Mouse (Mus musculus): ENCODE results near the gene Tdrd3.
A peak's percentile ranks its signal among the peaks of the same experiment; 100 is the strongest.

The Tdrd3 gene

GRCm38 (mm10) chr14:87455630-87456175, 39.3 kb downstream of the Tdrd3 start:
- DNase-seq: no peak

DNA sequence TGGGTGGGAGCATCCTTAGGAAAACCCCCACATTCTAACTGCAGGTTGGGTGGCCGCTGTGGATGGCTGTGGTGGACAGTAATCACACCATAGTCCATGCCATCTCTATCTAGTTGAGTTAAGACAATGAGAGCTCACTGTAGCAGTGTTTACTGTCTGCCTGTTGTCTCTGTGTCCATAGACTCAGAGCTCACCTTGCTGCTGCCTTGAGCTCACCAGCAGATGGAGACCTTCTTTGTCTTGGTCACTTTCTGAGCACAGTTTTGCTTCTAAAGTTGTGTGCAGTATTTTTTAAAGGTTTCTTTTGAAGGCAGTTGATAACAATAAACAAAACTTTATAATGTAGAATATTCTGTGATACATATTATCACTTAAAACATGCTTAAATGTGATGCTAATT, 43.3 kb downstream of the Tdrd3 start:
- no peak for DNase-seq

DNA sequence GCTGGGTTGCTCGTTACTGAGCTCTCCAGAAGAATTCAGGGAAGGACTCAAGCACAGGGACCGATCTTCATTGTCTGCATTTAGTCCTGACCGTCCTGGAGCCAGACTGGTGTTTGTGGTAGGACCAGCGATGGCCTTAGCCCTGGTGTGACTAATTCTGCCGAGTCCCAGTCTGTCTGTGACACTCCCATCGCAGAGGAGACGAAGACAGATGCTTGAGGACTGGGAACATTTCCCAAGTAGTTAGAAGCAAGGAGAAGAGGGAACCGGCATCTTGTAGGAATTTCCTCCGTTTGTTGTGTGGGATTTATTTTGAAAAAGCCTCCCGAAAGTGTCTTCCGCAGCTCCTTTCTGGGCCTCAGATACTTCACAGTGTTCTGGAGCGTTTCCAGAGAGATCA, 45.1 kb downstream of the Tdrd3 start:
- no peak for DNase-seq

GRCm38 (mm10) chr14:87463963-87464654, 47.7 kb downstream of the Tdrd3 start:
- DNase-seq: peak; percentile 70

- DNase-seq: no peak
These were observed 48.2 kb downstream of the Tdrd3 start for GRCm38 (mm10) chr14:87464655-87465054.

DNA sequence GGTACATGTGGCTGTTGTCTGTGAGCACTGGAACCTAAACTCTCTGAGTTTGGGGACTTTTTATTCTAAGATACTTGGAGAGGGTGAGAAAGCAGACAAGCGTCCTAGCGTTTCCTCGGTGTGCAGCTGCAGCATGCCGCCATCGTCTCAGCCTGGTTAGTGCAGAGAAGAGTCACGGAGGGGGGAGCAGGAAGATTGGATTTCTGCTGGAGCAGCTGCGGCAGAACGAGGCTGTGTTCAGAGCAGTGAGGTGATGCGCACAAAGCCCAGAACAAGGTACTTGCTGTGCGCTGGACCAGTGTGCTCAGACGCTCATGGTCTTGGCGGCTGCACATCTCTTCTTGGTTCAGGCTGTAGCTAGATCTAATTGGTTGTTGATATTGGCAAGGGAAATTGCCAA, 51.1 kb downstream of the Tdrd3 start:
- DNase-seq: no peak

DNA sequence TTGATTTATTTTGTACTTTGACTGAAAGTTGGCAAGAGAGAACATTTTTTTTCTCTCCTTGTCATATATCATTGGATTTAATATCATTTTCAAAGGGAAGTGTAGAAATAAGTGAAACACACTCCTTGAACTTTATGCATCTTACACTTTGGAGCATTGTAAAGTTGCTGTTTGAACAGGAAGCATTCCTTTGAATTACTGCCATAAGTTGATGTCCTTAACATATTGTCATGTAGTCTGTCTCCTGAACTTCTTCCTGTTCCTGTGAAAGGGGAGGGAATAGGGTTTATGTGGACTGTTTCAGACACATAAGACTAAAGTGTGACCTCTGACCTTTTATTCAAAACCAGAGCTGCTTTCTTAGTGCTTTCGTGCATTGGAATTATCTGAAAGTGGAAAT, 55.1 kb downstream of the Tdrd3 start:
- DNase-seq: no peak

- no peak for DNase-seq
These were observed 56.3 kb downstream of the Tdrd3 start for GRCm38 (mm10) chr14:87472782-87473181.

DNA sequence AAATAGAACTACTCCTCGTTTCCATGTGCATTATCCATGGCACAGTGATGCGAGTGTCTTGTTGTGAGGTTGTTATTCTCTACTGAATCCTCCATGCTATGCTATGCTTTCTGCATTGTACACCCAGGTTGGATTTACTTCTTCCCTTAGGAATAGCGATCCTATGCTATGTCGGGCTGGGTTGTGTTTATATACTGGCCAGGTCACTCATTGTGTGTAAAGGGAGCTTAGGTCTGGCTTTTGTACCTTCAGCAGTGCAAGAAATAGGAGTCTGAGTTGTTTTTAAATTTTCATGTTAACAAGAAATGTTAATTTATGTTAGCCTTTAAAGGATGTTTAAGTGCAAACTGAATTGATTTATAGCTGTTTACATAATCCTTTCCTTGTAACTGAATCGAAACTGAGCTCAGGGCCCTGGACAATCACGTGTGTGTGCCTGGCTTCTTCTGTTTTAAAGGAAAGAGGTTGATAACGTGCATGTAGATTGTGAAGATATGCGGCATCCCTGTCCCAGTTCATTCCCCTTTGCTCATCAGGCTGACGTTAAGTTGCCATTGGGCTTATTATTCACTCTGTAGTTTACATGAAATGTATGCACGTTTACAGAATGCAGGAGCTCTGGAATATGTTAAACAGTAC, 59.4 kb downstream of the Tdrd3 start:
- no peak for DNase-seq

GRCm38 (mm10) chr14:87478339-87478951, 62.0 kb downstream of the Tdrd3 start:
- no peak for DNase-seq

DNA sequence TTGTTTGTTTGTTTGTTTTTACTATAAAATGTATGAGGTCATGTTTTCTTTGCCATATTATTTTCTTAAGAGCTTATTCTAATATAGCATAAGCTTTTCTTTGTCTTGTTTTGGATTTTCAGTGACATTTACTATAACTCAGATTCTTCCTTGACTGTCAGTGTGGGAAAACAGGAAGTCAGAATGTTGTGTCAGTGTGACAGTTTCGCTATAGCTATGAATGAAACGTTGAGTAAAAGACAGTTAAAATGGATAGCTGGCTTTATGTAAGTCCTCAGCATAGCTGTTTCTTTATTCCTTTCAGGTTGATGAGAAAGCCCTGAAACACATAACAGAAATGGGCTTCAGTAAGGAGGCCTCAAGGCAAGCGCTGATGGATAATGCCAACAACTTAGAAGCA, 69.4 kb downstream of the Tdrd3 start:
- no peak for DNase-seq

DNA sequence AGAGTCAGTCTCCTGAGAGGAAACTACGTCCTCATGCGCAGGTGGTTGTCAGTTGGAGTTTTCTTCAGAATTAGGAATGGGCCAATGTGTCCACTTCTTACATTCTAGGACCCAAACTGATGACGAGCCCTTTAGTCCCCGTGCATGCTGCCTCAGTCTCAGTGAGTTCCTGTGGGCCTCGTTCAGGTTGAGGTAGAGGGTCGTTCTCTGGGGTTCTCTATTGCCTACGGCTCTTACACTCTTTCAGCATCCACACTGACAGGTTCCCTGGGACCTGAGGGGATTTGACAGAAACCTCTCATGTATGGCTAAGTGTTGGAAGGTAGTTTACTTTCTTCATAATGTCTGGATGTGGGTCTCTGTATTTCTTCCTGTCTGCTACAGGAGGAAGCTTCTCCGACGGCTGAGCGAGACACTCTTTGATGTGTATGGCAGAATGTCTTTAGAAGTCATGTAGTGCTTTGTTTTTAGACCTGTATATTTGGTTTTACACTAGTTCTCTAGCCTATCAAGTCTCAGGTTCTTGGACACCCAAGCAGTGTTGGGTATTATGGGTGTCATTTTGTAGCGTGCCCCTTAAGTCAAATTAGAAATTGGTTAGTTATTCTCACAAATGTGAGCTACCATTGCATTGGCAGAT, 81.6 kb downstream of the Tdrd3 start:
- DNase-seq: no peak

- no peak for DNase-seq
These were observed 89.5 kb downstream of the Tdrd3 start for GRCm38 (mm10) chr14:87505924-87506323.

GRCm38 (mm10) chr14:87515281-87515680, 98.8 kb downstream of the Tdrd3 start:
- DNase-seq: no peak

DNA sequence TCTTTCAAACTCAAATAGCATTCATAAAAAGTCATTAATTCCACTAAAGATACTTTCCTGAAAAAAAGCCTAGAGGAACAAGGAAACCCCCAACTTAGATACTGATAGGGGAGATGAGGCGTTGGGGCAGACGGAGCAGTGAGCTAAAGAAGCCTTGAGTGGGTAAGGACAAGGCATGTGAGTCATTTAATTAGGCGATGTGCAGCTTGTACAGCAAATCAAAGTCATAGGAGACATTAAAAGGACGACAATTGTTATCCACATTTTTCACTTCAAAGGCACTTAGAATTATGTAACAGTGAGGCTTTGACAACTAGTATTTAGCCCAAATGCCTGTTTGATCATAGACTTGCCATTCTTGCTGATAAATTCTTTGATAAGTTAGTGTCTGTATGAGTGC, 100.9 kb downstream of the Tdrd3 start:
- DNase-seq: no peak

- DNase-seq: no peak
These were observed 115.4 kb downstream of the Tdrd3 start for GRCm38 (mm10) chr14:87531847-87532246.

GRCm38 (mm10) chr14:87537127-87537819, 120.8 kb downstream of the Tdrd3 start:
- DNase-seq: no peak

DNA sequence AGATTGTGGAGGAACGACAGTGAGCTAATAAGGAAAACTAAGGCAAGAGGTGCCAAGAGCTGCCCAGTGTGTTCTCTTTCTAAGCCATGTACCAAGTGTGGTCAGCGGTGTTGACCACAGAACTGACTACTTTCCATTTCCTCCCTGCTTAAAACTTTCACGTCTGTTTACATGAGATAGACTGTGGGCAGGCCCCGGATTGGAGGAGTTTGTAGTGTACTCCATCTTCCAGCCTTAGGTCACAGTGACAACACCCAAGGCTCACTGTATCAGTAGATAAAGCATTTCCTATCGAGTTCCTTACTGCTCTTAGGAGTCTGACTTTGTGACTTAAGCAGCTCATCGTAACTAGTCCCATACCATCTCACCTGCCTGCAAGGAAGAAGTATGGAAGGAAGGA, 133.5 kb downstream of the Tdrd3 start:
- no peak for DNase-seq

- no peak for DNase-seq
These were observed 135.8 kb downstream of the Tdrd3 start for GRCm38 (mm10) chr14:87552211-87552610.

DNA sequence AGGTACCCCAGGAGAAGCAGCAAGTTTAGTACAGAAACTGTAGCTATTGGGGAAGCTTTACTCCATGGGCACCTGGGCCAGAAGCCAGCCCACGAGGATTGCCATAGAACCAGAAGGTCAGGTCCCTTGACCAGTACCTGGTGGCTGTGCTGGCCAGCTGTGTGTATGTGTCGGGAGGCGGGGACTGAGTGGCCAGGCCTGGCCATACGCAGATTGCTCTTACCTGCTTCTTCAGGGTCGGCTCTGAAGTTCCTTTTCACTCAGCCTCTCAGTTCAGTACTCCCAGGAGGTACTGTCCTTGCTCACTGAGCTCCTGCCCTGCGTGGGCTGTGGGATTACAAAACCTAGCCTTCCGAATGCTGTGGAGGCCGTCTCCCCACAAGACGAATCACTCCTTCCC, 147.4 kb downstream of the Tdrd3 start:
- no peak for DNase-seq

- DNase-seq: no peak
These were observed 149.8 kb downstream of the Tdrd3 start for GRCm38 (mm10) chr14:87566211-87566610.

GRCm38 (mm10) chr14:87567034-87567461, 150.6 kb downstream of the Tdrd3 start:
- DNase-seq: no peak
